Mouse (Mus musculus) intestine, embryonic 15.5 days (tissue): ENCODE results near the gene Idh3b. TPM values are rescaled to one million over a fixed set of nuclear protein-coding genes. Genes with fewer than 3 reads are reported as not detected.

ENCODE experiments used
- ATAC-seq: fragments of 200-750 bp; cut with Nextera tagmentation; 2 replicates; pipeline ENCODE4 v1.8.0; 2017; ENCODE audit warnings: moderate TSS enrichment, moderate library complexity
- H3K27ac ChIP-seq: fragments of 300-500 bp; sonication (generic); 2 replicates; pipeline ENCODE4 v1.5.1; 2015; ENCODE audit warnings: mild to moderate bottlenecking, inconsistent platforms
- H3K27me3 ChIP-seq: fragments of 300-500 bp; sonication (generic); replicated peaks from 2 replicates; pipeline ENCODE4 v1.6.1; 2015; ENCODE audit warnings: inconsistent platforms
- H3K36me3 ChIP-seq: fragments of 300-500 bp; sonication (generic); 2 replicates; pipeline ENCODE4 v1.6.1; 2015; ENCODE audit warnings: inconsistent platforms
- H3K4me1 ChIP-seq: fragments of 300-500 bp; sonication (generic); replicated peaks from 2 replicates; pipeline ENCODE4 v1.6.1; 2015; ENCODE audit warnings: inconsistent platforms
- H3K4me2 ChIP-seq: fragments of 300-500 bp; sonication (generic); replicated peaks from 2 replicates; pipeline ENCODE4 v1.6.1; 2015; ENCODE audit warnings: mild to moderate bottlenecking, inconsistent platforms
- H3K4me3 ChIP-seq: fragments of 300-500 bp; sonication (generic); replicated peaks from 2 replicates; pipeline ENCODE4 v1.5.1; 2015; ENCODE audit warnings: inconsistent platforms
- H3K9ac ChIP-seq: fragments of 300-500 bp; sonication (generic); 2 replicates; pipeline ENCODE4 v1.6.1; 2015; ENCODE audit warnings: inconsistent platforms
- H3K9me3 ChIP-seq: fragments of 300-500 bp; sonication (generic); 2 replicates; pipeline ENCODE4 v1.6.1; 2016; ENCODE audit warnings: inconsistent platforms
- WGBS: fragments of 180-500 bp; shearing (Covaris S2); methylation state at CpG from one replicate; pipeline ENCODE4 v1.1.7; 2015; 5-methylcytosine and 5-hydroxymethylcytosine counted together
- polyA plus RNA-seq: library from polyadenylated mRNA; unstranded; fragments of >200 nt; fragmentation: Nextera tagmentation; extraction: Ambion mirVana; gene quantifications from 2 replicates; pipeline ENCODE4 v1.2.1, GENCODE M21; 2015

Idh3b gene
- polyA plus RNA-seq = 247 and 268 TPM in 2 replicates

DNA sequence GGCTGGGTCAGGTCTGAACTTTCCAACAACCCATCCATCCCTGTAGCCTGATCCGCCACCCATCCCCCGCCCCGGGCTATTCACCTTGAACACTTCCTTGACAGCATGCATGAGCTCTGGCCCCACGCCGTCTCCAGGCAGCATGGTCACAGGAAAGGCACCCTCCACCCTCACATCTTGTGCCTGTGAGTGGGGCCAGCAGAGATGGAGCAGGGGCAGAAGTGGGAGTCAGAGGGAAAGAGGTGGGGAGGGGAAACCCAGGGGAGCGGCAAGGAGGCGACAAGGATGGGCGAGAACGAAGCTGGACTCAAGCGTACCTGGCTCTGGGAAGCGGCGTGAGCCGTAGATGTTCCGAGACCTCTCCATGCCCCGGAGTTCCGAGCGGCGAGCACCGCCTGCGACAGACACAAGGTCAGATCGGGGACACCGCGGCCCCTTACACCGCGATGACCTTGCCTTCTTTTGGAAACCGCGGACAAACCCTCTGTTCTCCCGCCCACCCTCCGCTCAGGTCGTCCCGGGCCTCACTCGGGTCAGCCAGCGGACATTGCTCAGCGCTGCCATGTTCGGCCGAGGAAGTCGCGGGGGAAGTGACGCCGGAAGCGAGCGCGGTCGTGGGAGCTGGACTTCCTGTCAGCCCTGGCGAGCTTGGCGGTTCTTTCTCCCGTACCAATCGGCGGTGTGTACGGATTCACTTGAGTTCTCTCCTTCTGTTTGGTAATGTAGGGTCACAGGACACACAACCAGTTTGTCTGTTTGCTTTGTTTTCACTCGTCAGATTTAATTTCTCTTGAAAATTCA lies at the start of gene Idh3b:
Gene Idh3b (minus strand): TSS at position 694 of the 801 bp plus-strand sequence.
- H3K27me3 ChIP-seq = no peaks in the 10 kb centered on the region
- H3K9ac ChIP-seq = peak within 1 kb of the TSS; percentile 91
- H3K4me1 ChIP-seq = peaks cover 4% of the 10 kb centered on the region
- no peaks in the 10 kb centered on the region for H3K9me3 ChIP-seq
- WGBS = under 1% methylated on average over 51 of the region's 51 CpGs
- H3K36me3 ChIP-seq = peaks cover 19% of the 10 kb centered on the region
- peak; percentile 90 for ATAC-seq
- peak within 1 kb of the TSS; percentile 87 for H3K4me2 ChIP-seq
- H3K4me3 ChIP-seq = peak within 1 kb of the TSS; percentile 81
- peak within 1 kb of the TSS; percentile 84 for H3K27ac ChIP-seq

DNA sequence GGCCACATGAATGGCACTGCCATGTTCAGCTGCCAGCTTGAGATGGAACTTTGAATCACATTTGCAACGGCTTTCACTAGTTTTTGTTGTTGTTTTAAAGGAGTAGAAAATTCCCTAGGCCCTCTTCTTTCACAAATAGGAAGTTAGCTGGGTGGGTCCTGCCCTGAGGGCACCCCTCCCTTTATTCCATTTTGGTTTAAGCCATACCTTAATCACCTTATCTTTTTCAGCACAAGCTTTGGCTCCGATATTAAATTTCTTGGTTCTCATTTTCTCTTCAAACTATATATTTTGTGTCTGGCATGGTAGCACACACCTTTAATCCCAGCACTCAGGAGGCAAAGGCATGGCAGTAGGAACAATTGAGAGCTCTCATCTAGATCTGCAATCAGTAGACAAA lies 45.2 kb upstream of the Idh3b start:
- no peaks in the 10 kb centered on the region for H3K36me3 ChIP-seq
- H3K27ac ChIP-seq = no peak overlapping the region
- no peak for ATAC-seq
- H3K9me3 ChIP-seq = no peaks in the 10 kb centered on the region
- no peak overlapping the region for H3K9ac ChIP-seq
- H3K4me2 ChIP-seq = no peak overlapping the region
- H3K4me1 ChIP-seq = no peaks in the 10 kb centered on the region
- H3K4me3 ChIP-seq = no peak overlapping the region
- 92% methylated on average over 2 of the region's 2 CpGs for WGBS
- no peaks in the 10 kb centered on the region for H3K27me3 ChIP-seq

DNA sequence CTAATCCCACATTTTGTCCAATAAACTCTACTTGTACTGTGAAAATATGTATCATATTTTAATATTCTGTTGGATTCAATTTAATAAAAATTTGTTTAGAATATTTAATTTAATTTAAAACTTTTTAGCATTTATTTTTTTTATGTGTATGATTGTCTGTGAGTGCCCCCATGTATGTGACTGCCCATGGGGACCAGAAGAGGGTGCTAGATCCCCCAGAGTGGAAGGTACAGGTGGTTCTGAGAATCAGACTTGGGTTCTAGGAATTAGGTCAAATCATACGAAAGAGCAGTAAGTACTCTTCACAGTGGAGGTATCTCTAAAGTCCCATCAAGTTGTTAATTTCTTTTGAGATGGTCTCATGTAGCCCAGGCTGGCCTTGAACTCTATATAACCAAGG lies 42.7 kb upstream of the Idh3b start:
- no peak overlapping the region for H3K9ac ChIP-seq
- H3K4me3 ChIP-seq = no peak overlapping the region
- H3K27ac ChIP-seq = no peak overlapping the region
- H3K36me3 ChIP-seq = no peaks in the 10 kb centered on the region
- no peaks in the 10 kb centered on the region for H3K4me1 ChIP-seq
- H3K4me2 ChIP-seq = no peak overlapping the region
- 74% methylated on average over 1 of the region's 1 CpGs for WGBS
- H3K9me3 ChIP-seq = no peaks in the 10 kb centered on the region
- no peak for ATAC-seq
- no peaks in the 10 kb centered on the region for H3K27me3 ChIP-seq

DNA sequence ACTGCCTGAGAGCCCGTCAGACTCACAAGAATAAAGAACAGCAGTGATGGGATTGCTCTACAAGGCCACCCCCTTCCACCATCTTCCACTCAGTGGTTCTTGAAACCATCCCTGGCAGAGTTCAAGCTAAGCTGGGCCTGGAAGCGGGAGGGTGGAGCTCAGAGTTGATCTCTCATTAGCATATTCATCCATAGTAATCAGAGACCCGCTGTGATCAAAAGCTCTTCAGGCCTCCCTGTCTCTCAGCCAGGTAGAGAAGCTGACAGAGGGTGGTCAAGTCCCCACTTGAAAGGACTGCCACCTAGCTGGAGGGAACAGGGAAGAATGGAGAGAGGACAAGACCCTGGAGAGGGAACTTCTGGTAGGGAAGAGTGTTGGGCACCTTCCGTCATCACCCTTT lies 18.7 kb upstream of the Idh3b start:
- 60% methylated on average over 4 of the region's 4 CpGs for WGBS
- Histone ChIP-seq H3K4me1 (no peaks in the 10 kb centered on the region), H3K4me3 (no peak overlapping the region), H3K4me2 (no peak overlapping the region), H3K9ac (no peak overlapping the region), H3K27ac (no peak overlapping the region), H3K9me3 (no peaks in the 10 kb centered on the region), H3K36me3 (no peaks in the 10 kb centered on the region), H3K27me3 (no peaks in the 10 kb centered on the region)
- no peak for ATAC-seq

DNA sequence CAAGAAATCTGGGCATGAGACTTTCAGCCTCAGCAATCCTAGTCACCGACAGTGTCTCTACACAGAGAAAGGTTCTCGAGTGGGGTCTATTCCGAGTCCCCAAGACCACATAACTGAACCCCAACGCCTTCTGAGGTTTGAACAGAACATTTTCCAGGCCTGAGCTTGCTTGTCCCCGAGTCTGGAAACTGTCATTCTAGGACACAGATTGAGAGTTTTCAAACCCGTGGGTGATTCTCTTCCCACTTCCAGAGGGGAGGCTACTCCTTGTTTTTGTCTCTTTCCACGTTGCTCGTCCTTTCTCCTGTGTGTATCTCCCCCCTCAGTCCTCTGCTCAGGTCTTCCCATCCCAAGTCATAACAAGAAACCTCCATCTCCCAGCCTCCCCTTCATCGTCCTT lies 13.2 kb upstream of the Idh3b start:
- no peak overlapping the region for H3K9ac ChIP-seq
- H3K4me3 ChIP-seq = no peak overlapping the region
- H3K27ac ChIP-seq = no peak overlapping the region
- no peak for ATAC-seq
- peaks cover 24% of the 10 kb centered on the region for H3K4me1 ChIP-seq
- H3K4me2 ChIP-seq = no peak overlapping the region
- 78% methylated on average over 9 of the region's 9 CpGs for WGBS
- peaks cover 7% of the 10 kb centered on the region; the same call in 1 of the 2 replicates for H3K27me3 ChIP-seq
- no peaks in the 10 kb centered on the region for H3K9me3 ChIP-seq
- H3K36me3 ChIP-seq = no peaks in the 10 kb centered on the region

DNA sequence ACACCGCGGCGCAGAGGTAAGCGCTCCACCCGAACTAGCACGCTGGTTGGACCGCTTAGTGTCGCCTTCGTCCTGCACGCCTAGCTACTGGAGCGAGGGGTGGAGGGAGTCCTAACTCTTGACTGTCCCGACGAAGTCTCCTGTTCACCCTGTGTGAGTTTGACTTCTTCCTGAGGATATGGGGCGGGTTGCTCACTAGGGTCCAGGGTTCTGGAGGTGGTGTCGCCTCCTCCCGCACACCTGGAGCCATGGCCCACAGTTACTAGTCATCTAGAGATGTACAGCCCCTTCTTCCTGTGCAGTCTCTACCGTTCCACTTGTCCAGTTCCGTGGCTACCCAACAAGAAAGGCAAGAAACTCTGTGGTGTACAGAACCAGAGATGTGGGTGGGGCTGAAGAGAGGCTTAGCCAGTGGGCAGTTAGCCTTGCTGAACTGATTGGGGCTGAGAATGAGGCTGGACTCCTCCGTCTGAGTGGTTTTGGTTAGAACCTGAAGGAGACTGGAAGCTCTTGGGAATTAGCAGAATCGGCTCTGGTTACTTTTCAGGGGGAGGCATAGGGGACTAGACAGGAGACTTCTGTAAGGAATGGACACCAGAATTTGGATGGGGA lies 11.9 kb upstream of the Idh3b start:
- 4% methylated on average over 20 of the region's 20 CpGs for WGBS
- peak overlapping the region; percentile 83 for H3K4me2 ChIP-seq
- peak overlapping the region; percentile 69 for H3K9ac ChIP-seq
- ATAC-seq = peak; percentile 13; the same call in 1 of the 2 replicates
- H3K36me3 ChIP-seq = no peaks in the 10 kb centered on the region
- H3K27me3 ChIP-seq = peaks cover 7% of the 10 kb centered on the region; the same call in 1 of the 2 replicates
- H3K4me3 ChIP-seq = peak overlapping the region; percentile 76
- H3K9me3 ChIP-seq = no peaks in the 10 kb centered on the region
- H3K27ac ChIP-seq = peak overlapping the region; percentile 65; the same call in 1 of the 2 replicates
- peaks cover 24% of the 10 kb centered on the region for H3K4me1 ChIP-seq

DNA sequence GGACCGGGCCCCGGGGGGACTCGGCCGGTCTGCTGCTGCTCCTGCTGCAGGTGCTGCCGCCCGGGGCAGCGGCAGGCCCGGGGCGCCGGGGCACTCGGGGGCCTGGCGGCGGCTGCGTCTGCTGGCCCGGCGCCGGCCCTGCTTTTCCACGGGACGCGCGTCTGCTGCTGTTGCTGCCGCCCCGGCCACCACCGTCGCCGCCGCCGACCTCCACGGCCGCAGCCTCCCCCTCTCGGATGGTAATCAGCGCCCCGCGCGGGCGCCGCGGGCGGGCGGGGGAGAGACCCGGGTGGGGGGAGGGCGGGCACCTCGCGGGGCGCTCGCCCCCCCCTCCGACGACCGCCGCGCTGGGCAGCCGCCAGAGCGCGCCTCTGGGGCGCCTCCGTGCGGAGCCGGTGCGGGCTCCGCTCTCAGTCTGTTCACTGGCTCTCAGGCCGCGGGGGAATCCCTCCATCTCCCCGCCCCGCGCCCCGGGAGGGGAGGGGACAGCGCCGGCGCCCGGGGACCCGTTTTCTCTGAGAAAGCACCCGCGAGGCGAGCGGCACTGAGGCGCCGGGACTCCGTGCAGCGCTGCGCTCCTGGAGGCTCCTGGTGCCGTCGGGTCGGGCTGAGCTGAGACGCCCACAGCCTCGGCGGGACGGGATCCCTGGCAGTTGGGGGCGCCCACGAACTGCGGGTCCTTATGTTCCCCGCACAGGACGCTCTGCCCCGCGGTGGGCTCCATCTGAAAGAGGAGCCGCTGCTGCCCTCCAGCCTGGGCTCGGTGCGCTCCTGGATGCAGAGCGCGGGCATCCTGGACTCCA lies 11.2 kb upstream of the Idh3b start:
- no peaks in the 10 kb centered on the region for H3K36me3 ChIP-seq
- H3K4me2 ChIP-seq = peak overlapping the region; percentile 83
- ATAC-seq = peak; percentile 65
- H3K4me1 ChIP-seq = peaks cover 24% of the 10 kb centered on the region
- H3K27ac ChIP-seq = peak overlapping the region; percentile 65
- H3K4me3 ChIP-seq = peak overlapping the region; percentile 76
- H3K9ac ChIP-seq = peak overlapping the region; percentile 69
- peaks cover 7% of the 10 kb centered on the region; the same call in 1 of the 2 replicates for H3K27me3 ChIP-seq
- H3K9me3 ChIP-seq = no peaks in the 10 kb centered on the region
- WGBS = under 1% methylated on average over 81 of the region's 99 CpGs

DNA sequence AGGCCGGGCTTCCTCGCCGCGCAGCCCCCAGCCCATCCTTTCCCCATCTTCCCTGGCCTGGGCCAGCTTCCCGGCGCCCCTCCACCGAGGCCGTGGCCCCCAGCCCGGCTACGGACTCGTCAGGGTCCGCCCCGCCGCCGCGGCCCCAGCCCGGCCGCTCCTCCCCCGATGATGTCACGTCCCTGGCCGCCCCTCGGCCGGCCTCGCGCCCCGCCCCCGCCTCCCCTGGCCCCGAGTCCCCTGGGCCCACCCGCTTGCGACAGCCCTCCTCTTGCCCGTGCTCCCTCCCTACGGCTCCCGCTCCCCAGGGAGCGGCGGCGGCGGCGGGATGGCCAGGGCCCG lies 10.6 kb upstream of the Idh3b start, which contains the start of gene Ebf4:
Gene Ebf4 (plus strand): TSS at position 234 of the 342 bp plus-strand sequence.
- H3K9ac ChIP-seq = peak within 1 kb of the TSS; percentile 69
- no peaks in the 10 kb centered on the region for H3K36me3 ChIP-seq
- ATAC-seq = peak; percentile 87
- peak within 1 kb of the TSS; percentile 76 for H3K4me3 ChIP-seq
- peaks cover 7% of the 10 kb centered on the region; the same call in 1 of the 2 replicates for H3K27me3 ChIP-seq
- peaks cover 24% of the 10 kb centered on the region for H3K4me1 ChIP-seq
- peak within 1 kb of the TSS; percentile 65 for H3K27ac ChIP-seq
- peak within 1 kb of the TSS; percentile 83 for H3K4me2 ChIP-seq
- H3K9me3 ChIP-seq = no peaks in the 10 kb centered on the region
- under 1% methylated on average over 36 of the region's 39 CpGs for WGBS

DNA sequence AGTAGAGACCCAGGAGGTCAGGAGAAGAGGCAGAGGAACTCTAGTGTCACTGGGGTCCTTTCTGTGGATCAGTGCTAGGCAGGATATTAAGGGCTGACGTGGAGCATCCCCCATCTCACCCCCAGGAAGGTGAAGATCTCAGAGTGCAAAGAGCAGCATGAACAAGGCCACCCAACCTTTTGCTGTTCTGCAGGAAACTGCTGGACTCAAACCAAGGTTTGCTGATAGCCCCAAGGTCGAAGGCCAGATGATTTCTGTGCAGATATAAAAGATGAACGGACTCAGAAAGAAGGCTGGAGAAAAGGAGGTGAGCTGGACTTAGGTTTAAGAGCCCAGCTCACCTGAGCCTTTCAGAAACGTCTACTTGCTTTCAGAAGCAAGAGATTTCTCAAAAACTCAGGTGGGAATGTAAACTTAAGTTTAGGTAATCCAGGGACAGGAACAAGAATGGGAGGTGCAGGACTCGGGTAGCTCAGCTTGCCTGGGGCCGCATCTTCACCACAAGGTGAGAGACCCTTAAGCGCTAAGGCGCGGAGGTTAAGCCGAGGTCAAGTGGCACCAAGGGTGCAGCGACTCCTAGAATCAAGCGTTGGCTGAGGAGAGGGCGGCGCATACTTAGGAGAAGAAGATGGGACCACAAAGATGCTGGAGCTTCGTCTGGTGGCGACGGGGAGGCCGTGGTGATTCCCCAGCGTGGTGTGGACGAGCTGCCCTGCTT lies 10.0 kb upstream of the Idh3b start:
- Histone ChIP-seq H3K9me3 (no peaks in the 10 kb centered on the region), H3K27me3 (peaks cover 7% of the 10 kb centered on the region; the same call in 1 of the 2 replicates), H3K4me2 (peak overlapping the region; percentile 83), H3K9ac (peak overlapping the region; percentile 69), H3K4me1 (peaks cover 24% of the 10 kb centered on the region), H3K36me3 (no peaks in the 10 kb centered on the region), H3K27ac (peak overlapping the region; percentile 65; the same call in 1 of the 2 replicates), H3K4me3 (peak overlapping the region; percentile 76)
- peak; percentile 21; the same call in 1 of the 2 replicates for ATAC-seq
- 9% methylated on average over 20 of the region's 20 CpGs for WGBS

DNA sequence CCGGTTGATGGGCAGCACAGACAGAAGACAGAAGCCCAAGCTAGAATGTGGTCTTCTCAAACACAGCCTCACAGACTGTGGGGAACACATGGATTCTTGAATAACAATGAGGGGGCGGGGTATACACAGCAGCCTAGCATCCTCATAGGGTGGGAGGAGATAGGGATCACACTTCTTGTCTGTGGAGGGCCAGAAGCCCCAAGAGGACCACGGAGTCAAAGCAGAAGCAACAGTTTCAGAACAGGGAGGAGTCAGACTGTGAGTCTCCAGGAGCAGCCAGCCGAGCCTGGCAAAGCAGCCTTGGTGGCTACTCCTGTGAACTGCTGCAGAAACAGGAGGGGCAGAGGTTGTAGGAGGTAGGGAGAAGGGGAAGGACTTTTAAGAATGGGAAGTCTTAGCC lies 9.1 kb upstream of the Idh3b start:
- Histone ChIP-seq H3K9ac (no peak overlapping the region), H3K27ac (peak overlapping the region; percentile 13; the same call in 1 of the 2 replicates), H3K36me3 (no peaks in the 10 kb centered on the region), H3K4me3 (no peak overlapping the region), H3K4me2 (peak overlapping the region; percentile 41), H3K4me1 (peaks cover 24% of the 10 kb centered on the region), H3K27me3 (peaks cover 7% of the 10 kb centered on the region; the same call in 1 of the 2 replicates), H3K9me3 (no peaks in the 10 kb centered on the region)
- WGBS = 7% methylated on average over 4 of the region's 4 CpGs
- peak; percentile 20; the same call in 1 of the 2 replicates for ATAC-seq

DNA sequence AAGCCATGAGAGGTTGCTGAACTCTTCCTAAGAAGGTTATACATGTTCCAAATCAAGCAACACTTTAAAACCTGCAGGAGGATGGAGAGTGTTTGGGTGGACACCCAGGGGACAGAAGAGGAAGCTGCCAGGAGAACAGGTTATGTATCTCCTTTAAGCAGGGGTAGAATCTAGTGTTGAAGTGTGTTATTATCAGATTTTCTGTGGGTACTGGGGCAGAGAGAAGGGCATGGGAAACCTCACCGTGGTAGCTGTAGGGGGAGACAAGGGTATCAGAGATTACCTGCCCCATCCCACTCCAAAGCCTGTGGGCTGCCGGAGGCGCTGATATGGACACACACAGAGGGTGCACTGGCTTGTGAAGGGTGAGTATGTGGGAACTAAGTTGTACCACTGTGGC lies 8.7 kb upstream of the Idh3b start:
- H3K27ac ChIP-seq = peak overlapping the region; percentile 13; the same call in 1 of the 2 replicates
- ATAC-seq = no peak
- H3K4me2 ChIP-seq = 0 out of 2 replicates have a peak overlapping the region, but pooled peaks have one; percentile 41
- 49% methylated on average over 3 of the region's 3 CpGs for WGBS
- no peaks in the 10 kb centered on the region for H3K36me3 ChIP-seq
- no peak overlapping the region for H3K9ac ChIP-seq
- peaks cover 7% of the 10 kb centered on the region; the same call in 1 of the 2 replicates for H3K27me3 ChIP-seq
- peaks cover 24% of the 10 kb centered on the region for H3K4me1 ChIP-seq
- no peaks in the 10 kb centered on the region for H3K9me3 ChIP-seq
- H3K4me3 ChIP-seq = no peak overlapping the region
